Mouse (Mus musculus) heart, postnatal 0 days (tissue): Measurements from ENCODE around the gene Klk9.

Experiments
- CTCF ChIP-seq: IDR thresholded peaks from 2 replicates; pipeline ENCODE4 v1.5.1; 2016; ENCODE audit warnings: antibody characterized with exemption, control low read depth, low read depth
- EP300 ChIP-seq: IDR thresholded peaks from 2 replicates; pipeline ENCODE4 v1.6.1; 2016; ENCODE audit warnings: antibody characterized with exemption, low read depth

GRCm38 (mm10) chr7:43776506-43776905 lies 15.2 kb upstream of the Klk9 start:
- TF ChIP-seq CTCF (no peak), EP300 (no peak)
